8 mouse cellular contexts compared by ENCODE assay signal in genomic region chr19:7307995-7308770, GRCm38 (mm10). TPM values are rescaled to one million over a fixed set of nuclear protein-coding genes. Genes with fewer than 3 reads are reported as not detected.
DNase-seq lines count a peak whose midpoint lies in the region; ATAC-seq and TF ChIP-seq lines count a peak whose summit lies in the region.

No protein-coding gene starts in this region.

- no peak overlapping the region for H3K4me3 ChIP-seq in heart, postnatal 0 days (ENCODE audit: low read depth, low read length)
- H3K4me3 ChIP-seq in stomach, embryonic 16.5 days (replicated peaks; ENCODE audit: low read length), result no peak overlapping the region

- H3K4me2 ChIP-seq in heart, postnatal 0 days (ENCODE audit: low read depth, low read length), result no peak overlapping the region
- H3K4me2 ChIP-seq in stomach, embryonic 16.5 days (ENCODE audit: low read depth, low read length), result peak overlapping the region; percentile 32

- 35% methylated on average over 8 of the region's 8 CpGs for WGBS in heart, postnatal 0 days
- 38% methylated on average over 8 of the region's 8 CpGs for WGBS in stomach, embryonic 16.5 days

- no peaks in the 10 kb centered on the region for H3K9me3 ChIP-seq in heart, postnatal 0 days (replicated peaks; ENCODE audit: control insufficient read depth, low read length)
- no peaks in the 10 kb centered on the region for H3K9me3 ChIP-seq in stomach, embryonic 16.5 days (replicated peaks; ENCODE audit: control insufficient read depth, low read length)

- H3K9ac ChIP-seq in heart, postnatal 0 days (replicated peaks; ENCODE audit: low read depth, low read length), result 0 out of 2 replicates have a peak overlapping the region, but pooled peaks have one; percentile 2
- peak overlapping the region; percentile 15; the same call in 1 of the 2 replicates for H3K9ac ChIP-seq in stomach, embryonic 16.5 days (ENCODE audit: low read length)

- ATAC-seq in cerebellum, adult (ENCODE audit: insufficient number of reproducible peaks, low FRiP score, low TSS enrichment), result no peak
- ATAC-seq in heart, postnatal 0 days (ENCODE audit: insufficient read depth, low read depth), result no peak
- peak; percentile 79 for ATAC-seq in stomach, embryonic 16.5 days (ENCODE audit: insufficient read depth, low FRiP score)

- peaks cover 71% of the 10 kb centered on the region for H3K4me1 ChIP-seq in heart, postnatal 0 days (ENCODE audit: control insufficient read depth, insufficient read depth)
- peaks cover 77% of the 10 kb centered on the region for H3K4me1 ChIP-seq in stomach, embryonic 16.5 days (ENCODE audit: control insufficient read depth, insufficient read depth, low read length)

- H3K27ac ChIP-seq in heart, postnatal 0 days (ENCODE audit: low read depth), result no peak overlapping the region
- H3K27ac ChIP-seq in stomach, embryonic 16.5 days (ENCODE audit: low read length), result peak overlapping the region; percentile 98

- DNase-seq in cerebellum, postnatal 10 days, result peak; percentile 44 to 47
- peak; percentile 53 for DNase-seq in c-Kit-positive CD71-positive TER-119-positive erythroid progenitor cells, embryonic 14.5 days (ENCODE audit: low spot score)
- no peak for DNase-seq in heart, postnatal 0 days (ENCODE audit: low spot score)
- DNase-seq in kidney, postnatal 36 days, result peak; percentile 86 to 87
- peak; percentile 72 to 79 for DNase-seq in lung, postnatal 4 days
- no peak for DNase-seq in gastrocnemius, postnatal 10 days

- TF ChIP-seq EP300 in heart, postnatal 0 days (IDR thresholded peaks at IDR 0.05; ENCODE audit: low read depth), result no peak

- H3K36me3 ChIP-seq in heart, postnatal 0 days (replicated peaks; ENCODE audit: control insufficient read depth, insufficient read depth, low read length), result no peaks in the 10 kb centered on the region
- H3K36me3 ChIP-seq in stomach, embryonic 16.5 days (ENCODE audit: control insufficient read depth, insufficient read depth, low read length), result no peaks in the 10 kb centered on the region

- no peak for TF ChIP-seq CTCF in heart, postnatal 0 days (IDR thresholded peaks at IDR 0.05; ENCODE audit: low read depth)

- no peaks in the 10 kb centered on the region for H3K27me3 ChIP-seq in heart, postnatal 0 days (ENCODE audit: control insufficient read depth, insufficient read depth, low read length)
- H3K27me3 ChIP-seq in stomach, embryonic 16.5 days (ENCODE audit: control insufficient read depth, insufficient read depth, low read length), result no peaks in the 10 kb centered on the region

RNA-seq across cellular contexts. Expression of gene Mark2, which starts 33.5 kb away (rescaled TPM):
- total RNA-seq in heart, postnatal 0 days (2014; rRNA removed; ENCODE audit: low replicate concordance), result 33.6 and 35.2 TPM in 2 replicates
- 17.8 and 19.3 TPM in 2 replicates for polyA plus RNA-seq in heart, postnatal 0 days (2015; fragmentation: Nextera tagmentation; extraction: Ambion mirVana)
- polyA plus RNA-seq in stomach, embryonic 16.5 days (2015; fragmentation: Nextera tagmentation; extraction: Ambion mirVana), result 41.2 and 42.7 TPM in 2 replicates
- total RNA-seq in gastrocnemius, postnatal 10 days (2021), result 10 to 100 TPM; 38.2 to 45.8 TPM

RNA-seq across cellular contexts. Expression of gene Rcor2, which starts 41.1 kb away (rescaled TPM):
- 18.5 and 40.0 TPM in 2 replicates for total RNA-seq in heart, postnatal 0 days (2014; rRNA removed; ENCODE audit: low replicate concordance)
- 8.5 and 9.7 TPM in 2 replicates for polyA plus RNA-seq in heart, postnatal 0 days (2015; fragmentation: Nextera tagmentation; extraction: Ambion mirVana)
- 5.4 and 9.7 TPM in 2 replicates for polyA plus RNA-seq in stomach, embryonic 16.5 days (2015; fragmentation: Nextera tagmentation; extraction: Ambion mirVana)
- total RNA-seq in gastrocnemius, postnatal 10 days (2021), result 1 to 10 TPM; 8.2 to 9.1 TPM

Comparison
In these comparisons a context has a peak if more than half of its experiments do, and no peak if none do; other contexts are left out.
1. DNase-seq: peak in cerebellum, postnatal 10 days (2 of 2), c-Kit-positive CD71-positive TER-119-positive erythroid progenitor cells, embryonic 14.5 days (single experiment), kidney, postnatal 36 days (2 of 2) and lung, postnatal 4 days (2 of 2); none in heart, postnatal 0 days (single experiment) and gastrocnemius, postnatal 10 days (single experiment).